Mouse (Mus musculus) monocyte, adult 2 months (primary cell): ENCODE results near the gene 5830473C10Rik.

ENCODE experiments used
- DNase-seq, 2 experiments: peaks; one replicate each; pipeline ENCODE4 v3.0.0; 2022; ENCODE audit warnings: low spot score in 2 of 2, low read depth in 1 of 2

The 5830473C10Rik gene

GRCm38 (mm10) chr5:90646398-90646797 lies 85.5 kb downstream of the 5830473C10Rik start:
- DNase-seq: no peak
